Mouse (Mus musculus) activated CD4-positive, CD25-positive, alpha-beta regulatory T cell (primary cell): ENCODE results near the gene Olfr623. TPM values are rescaled to one million over a fixed set of nuclear protein-coding genes. Genes with fewer than 3 reads are reported as not detected.

ENCODE experiments used
- polyA plus RNA-seq, 2 experiments: library from polyadenylated mRNA; unstranded; fragments of 100-300 nt; shearing (Covaris generic); gene quantifications; one replicate each; pipeline ENCODE4 v1.2.1; 2017

The Olfr623 gene
- under 1 TPM in 1 of 2 experiments, not detected in 1; 0.16 TPM for polyA plus RNA-seq

DNA sequence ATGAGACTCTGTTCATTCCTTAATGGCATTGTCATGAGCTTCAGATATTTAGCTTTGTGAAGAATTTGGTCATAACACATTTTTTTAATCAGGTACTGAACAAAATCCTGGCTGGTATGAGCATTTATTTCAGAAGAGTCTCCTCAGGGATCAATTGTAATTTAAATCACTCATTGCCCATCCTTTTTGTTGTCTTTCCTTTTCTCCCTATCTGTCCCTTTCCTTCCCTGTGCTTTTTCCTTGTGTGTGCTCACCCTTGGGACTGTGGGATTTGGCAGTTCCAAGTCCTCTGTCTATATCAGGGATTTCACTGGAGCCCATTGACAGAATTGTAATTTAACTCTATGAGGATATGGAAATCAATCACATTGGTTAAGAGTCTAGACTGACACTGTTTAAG is at the start of gene Olfr623:
Olfr623 (minus strand) TSS at position 101 of the 400 bp plus-strand sequence.

DNA sequence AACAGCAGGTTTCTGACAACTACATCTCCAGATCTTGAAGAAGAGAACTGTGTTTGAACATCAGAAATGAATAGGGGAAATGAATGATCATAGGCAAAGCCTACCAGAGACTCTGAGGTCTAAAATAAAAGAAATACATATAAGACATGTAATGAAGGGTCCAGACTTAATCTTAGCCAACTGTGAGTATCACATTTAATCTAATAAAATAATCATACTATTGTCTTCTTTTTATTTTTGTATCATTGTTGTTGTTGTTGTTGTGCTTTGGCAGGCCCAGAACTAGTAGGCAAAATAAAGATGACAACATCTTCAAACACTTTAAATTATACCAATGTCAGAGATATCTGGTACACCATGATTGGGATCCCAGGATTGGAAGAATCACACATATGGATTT is 18.9 kb upstream of the Olfr623 start, which contains the start of gene Olfr625-ps1:
Olfr625-ps1 (plus strand) TSS at position 301 of the 400 bp plus-strand sequence.

DNA sequence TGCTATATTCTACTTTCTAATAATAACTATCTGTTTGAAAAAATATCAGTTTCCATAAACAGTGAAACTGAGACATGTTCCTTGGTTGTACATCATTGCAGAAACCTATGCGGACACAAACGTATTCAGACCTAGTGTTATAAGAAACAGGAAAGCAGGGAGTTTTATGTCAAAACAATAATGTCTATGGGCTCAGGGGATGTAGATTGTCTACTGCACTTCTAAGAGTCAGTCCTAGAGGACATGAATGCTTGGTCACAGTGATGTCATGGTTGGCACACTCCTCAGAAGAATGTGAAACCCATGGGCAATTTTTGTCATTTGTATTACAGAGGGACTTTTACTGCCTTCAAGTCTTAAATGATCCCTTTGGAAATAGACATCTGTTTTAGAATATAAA is 7.6 kb upstream of the Olfr623 start, which contains the start of gene Olfr624:
Olfr624 (minus strand) TSS at position 101 of the 400 bp plus-strand sequence.

DNA sequence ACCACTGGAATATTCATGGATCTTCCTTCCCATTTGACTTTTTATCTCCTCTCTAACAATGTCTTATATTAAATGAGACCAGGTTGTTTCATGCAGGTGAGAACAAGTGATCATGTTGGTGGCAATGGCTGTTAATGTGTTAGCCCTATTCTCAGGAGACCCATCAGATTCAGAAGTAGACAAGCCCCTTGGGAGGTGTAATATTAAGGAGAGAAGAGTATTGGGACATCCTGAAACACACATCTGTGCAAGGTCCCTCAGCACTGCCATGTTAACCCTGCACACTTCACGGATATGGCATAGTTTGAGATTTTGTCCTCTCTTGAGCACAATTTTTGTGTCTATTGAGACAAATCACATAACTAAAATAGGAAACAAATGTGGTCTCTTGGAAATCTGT is 20.9 kb downstream of the Olfr623 start, which contains the start of gene Olfr622:
Olfr622 (minus strand) TSS at position 101 of the 400 bp plus-strand sequence.

DNA sequence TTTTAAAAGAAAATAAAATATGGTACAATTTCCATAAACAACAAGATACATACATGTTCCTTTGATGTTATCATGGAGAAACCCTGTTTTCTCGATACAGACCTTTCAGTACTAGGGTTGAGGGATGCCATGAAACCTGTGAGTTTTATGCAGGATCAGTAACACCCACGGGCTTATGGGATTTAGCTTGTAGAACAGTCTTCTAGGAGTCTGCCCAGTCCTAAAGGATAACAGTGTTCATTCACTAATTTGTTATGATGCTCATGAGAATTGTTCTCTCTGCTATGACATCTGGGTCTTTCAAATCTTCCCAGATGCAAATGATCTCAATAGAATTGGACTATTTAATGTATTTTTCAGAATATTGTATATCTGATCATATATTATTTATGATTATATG is 51.1 kb downstream of the Olfr623 start, which contains the start of gene Olfr620:
Olfr620 (minus strand) TSS at position 101 of the 400 bp plus-strand sequence.

Other genes starting within 250 kb of the Olfr623 start
- gene Usp17lc, start 248.6 kb downstream of the Olfr623 start, polyA plus RNA-seq = under 1 TPM in 1 of 2 experiments, not detected in 1; 0.25 TPM
- not detected for gene Olfr605, start 218.3 kb downstream of the Olfr623 start, polyA plus RNA-seq
- gene Olfr606, start 214.7 kb downstream of the Olfr623 start, polyA plus RNA-seq = under 1 TPM in 1 of 2 experiments, not detected in 1; 0.07 TPM
- under 1 TPM in 1 of 2 experiments, not detected in 1; 0.05 TPM for gene Olfr607, start 199.5 kb downstream of the Olfr623 start, polyA plus RNA-seq
- gene Olfr608, start 193.8 kb downstream of the Olfr623 start, polyA plus RNA-seq = not detected
- under 1 TPM in 1 of 2 experiments, not detected in 1; 0.17 TPM for gene Olfr609, start 165.6 kb downstream of the Olfr623 start, polyA plus RNA-seq
- gene Olfr610, start 151.6 kb downstream of the Olfr623 start, polyA plus RNA-seq = not detected
- gene Olfr611, start 142.9 kb downstream of the Olfr623 start, polyA plus RNA-seq = not detected
- not detected for gene Olfr612, start 121.0 kb downstream of the Olfr623 start, polyA plus RNA-seq
- gene Olfr613, start 115.6 kb downstream of the Olfr623 start, polyA plus RNA-seq = not detected
- gene Olfr615, start 107.6 kb downstream of the Olfr623 start, polyA plus RNA-seq = under 1 TPM in 1 of 2 experiments, not detected in 1; 0.28 TPM
- gene Olfr616, start 94.6 kb downstream of the Olfr623 start, polyA plus RNA-seq = under 1 TPM in 1 of 2 experiments, not detected in 1; 0.11 TPM
- not detected for gene Olfr617, start 90.6 kb downstream of the Olfr623 start, polyA plus RNA-seq
- not detected for gene Olfr618, start 73.6 kb downstream of the Olfr623 start, polyA plus RNA-seq
- gene Olfr619, start 63.1 kb downstream of the Olfr623 start, polyA plus RNA-seq = not detected
- under 1 TPM; 0.06 to 0.15 TPM for gene Olfr620, start 51.2 kb downstream of the Olfr623 start, polyA plus RNA-seq
- gene Olfr622, start 21.0 kb downstream of the Olfr623 start, polyA plus RNA-seq = not detected
- gene Olfr624, start 7.5 kb upstream of the Olfr623 start, polyA plus RNA-seq = under 1 TPM in 1 of 2 experiments, not detected in 1; 0.06 TPM
- not detected for gene Olfr625-ps1, start 19.0 kb upstream of the Olfr623 start, polyA plus RNA-seq
- gene Olfr243, start 51.0 kb upstream of the Olfr623 start, polyA plus RNA-seq = under 1 TPM in 1 of 2 experiments, not detected in 1; 0.41 TPM
- gene Olfr628, start 66.7 kb upstream of the Olfr623 start, polyA plus RNA-seq = not detected
- gene Olfr629, start 81.2 kb upstream of the Olfr623 start, polyA plus RNA-seq = not detected
- gene Olfr630, start 93.6 kb upstream of the Olfr623 start, polyA plus RNA-seq = not detected
- gene Olfr69, start 107.9 kb upstream of the Olfr623 start, polyA plus RNA-seq = not detected
- gene Olfr68, start 116.0 kb upstream of the Olfr623 start, polyA plus RNA-seq = not detected
- gene Olfr67, start 128.1 kb upstream of the Olfr623 start, polyA plus RNA-seq = not detected
- gene Hbb-bt, start 150.3 kb upstream of the Olfr623 start, polyA plus RNA-seq = 10 to 100 TPM; 63.1 to 67.8 TPM
- gene Hbb-bs, start 164.4 kb upstream of the Olfr623 start, polyA plus RNA-seq = 100 to 1,000 TPM; 302 to 371 TPM
- gene Hbb-bh2, start 176.8 kb upstream of the Olfr623 start, polyA plus RNA-seq = not detected
- not detected for gene Hbb-bh1, start 179.5 kb upstream of the Olfr623 start, polyA plus RNA-seq
- gene Hbb-y, start 189.5 kb upstream of the Olfr623 start, polyA plus RNA-seq = not detected
- gene Olfr66, start 222.6 kb upstream of the Olfr623 start, polyA plus RNA-seq = not detected
- gene Olfr64, start 230.8 kb upstream of the Olfr623 start, polyA plus RNA-seq = not detected
- not detected for gene Olfr65, start 239.8 kb upstream of the Olfr623 start, polyA plus RNA-seq